Mouse (Mus musculus): ENCODE measurements around the gene Ccdc82. TPM values are rescaled to one million over a fixed set of nuclear protein-coding genes. Genes with fewer than 3 reads are reported as not detected.

Ccdc82 gene
- total RNA-seq (2023), result 55.8 TPM

DNA sequence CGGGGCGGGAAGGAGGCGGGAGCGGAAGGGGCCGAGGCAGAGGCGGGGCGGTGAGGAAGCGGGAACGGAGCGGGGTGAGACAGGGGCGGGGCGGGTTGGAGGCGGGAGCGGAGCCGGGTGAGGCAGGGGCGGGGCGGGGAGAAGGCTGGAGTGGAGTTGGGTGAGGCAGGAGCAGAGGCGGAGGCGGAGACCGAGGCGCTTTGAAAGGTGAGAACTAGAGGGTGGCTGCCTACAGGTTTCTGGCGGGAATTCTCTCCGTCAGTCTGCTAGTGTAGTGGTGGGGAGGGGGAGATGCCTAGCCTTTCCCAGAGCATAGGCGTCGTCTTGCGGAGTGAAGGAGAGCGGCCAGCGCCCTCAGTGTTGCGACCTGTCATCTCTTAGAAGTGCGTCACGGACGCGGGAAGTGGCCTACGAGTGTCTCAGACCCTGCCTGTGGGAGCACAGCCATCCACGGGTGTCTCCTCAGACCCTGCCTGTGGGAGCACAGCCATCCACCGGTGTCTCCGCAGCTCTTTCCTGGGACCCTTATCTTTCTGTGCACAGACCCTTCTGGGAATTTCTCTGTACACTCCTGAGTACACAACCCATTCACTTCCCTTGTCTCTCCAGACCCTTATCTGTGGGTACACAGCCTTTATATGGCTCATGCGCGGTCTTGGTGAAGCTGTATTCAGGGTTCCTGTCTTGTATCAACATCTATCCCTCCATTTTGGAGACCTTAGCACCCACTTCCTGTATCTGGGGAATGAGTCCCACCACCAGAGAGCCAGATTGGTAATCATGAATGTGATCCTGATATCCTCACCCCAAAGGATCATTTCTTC lies at the start of gene Ccdc82:
Ccdc82 (plus strand) TSS at position 141 of the 824 bp plus-strand sequence.

DNA sequence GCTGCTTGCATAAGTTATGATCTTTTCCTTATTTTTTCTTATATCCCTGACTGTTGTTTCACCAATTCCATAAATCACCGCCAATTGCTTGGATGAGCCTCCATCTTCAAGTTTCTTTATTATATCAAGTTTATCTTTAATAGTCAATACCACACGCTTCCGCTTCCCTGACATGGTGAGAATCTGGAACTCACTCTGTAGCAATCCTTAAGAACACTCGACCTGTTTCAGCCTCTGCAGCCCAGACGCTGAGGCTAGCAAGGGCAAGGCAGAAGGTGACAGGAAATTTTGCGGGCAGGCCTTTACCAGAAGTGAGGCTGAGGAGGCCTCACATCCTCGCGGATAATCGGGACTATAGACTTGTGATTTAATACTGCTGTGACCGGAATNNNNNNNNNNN lies 1.3 kb upstream of the Ccdc82 start, which contains the start of gene Jrkl:
Jrkl (minus strand) TSS at position 349 of the 400 bp plus-strand sequence.

DNA sequence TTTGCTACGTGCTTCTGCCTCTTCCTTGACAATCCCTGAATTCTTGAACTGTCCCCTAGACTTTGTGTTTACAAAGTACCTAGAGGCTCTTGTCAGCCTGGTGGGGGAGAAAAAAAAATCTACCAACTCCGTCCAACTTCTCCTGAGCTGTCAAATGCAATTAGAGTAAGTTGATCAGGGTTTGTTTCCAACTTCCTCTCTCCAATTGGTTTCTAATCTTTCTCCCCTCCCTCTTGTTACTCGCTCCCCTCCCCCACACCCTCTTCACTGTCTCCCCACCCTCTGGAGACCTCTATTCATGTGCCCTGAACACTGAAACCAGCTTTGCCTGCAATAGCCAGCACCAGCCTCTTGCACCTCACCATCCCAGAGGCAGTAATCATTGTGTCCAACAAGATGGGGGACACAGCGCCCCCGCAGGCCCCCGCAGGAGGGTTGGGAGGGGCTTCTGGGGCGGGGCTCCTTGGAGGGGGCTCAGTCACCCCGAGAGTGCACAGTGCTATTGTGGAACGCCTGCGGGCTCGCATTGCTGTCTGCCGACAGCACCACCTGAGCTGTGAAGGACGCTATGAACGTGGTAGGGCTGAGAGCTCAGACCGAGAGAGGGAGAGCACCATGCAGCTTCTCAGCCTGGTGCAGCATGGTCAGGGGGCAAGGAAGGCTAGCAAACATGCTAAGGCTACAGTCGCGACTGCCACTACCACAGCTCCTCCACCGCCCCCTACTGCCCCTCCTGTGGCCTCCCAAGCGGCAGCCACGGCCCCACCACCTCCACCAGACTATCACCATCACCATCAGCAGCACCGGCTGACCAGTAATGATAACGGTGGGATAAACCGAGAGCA lies 51.1 kb downstream of the Ccdc82 start, which contains the start of gene Maml2:
Maml2 (plus strand) TSS at position 290 of the 845 bp plus-strand sequence.

Other genes starting within 250 kb of the Ccdc82 start
- gene Jrkl, start 1.1 kb upstream of the Ccdc82 start, total RNA-seq (2023), result 8.9 TPM
- 51.8 TPM for gene Maml2, start 51.0 kb downstream of the Ccdc82 start, total RNA-seq (2023)
- gene Gm17571, start 199.8 kb downstream of the Ccdc82 start, total RNA-seq (2023), result not detected